Mouse (Mus musculus): ENCODE measurements around the gene Cdh7. TPM values are rescaled to one million over a fixed set of nuclear protein-coding genes. Genes with fewer than 3 reads are reported as not detected.

Gene Cdh7
- total and polyA plus RNA-seq, 2 experiments from 2014 or later: 22.0 to 40.1 TPM

DNA sequence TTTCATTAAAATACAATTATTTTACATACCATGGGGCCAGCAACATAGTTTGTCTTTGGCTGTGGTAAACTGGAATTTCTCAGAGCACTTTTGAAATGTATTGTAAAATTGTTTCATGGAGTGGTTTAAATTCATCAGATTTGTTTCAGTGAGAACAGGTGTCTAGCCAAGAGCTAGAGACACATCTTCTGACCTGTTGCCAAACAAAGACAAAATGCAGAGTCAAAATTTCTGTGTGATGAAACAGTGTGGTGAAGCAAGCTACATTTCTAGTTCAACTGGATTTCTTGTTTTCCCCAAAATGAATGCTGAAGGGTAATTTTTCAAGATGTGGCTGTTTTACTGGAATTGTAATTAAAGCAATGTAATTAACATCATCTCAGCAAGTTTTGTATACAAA is 22.2 kb downstream of the Cdh7 start:
- Histone ChIP-seq H3K4me3 (ENCODE audit: low read depth, low read length) (no peak overlapping the region), H3K9ac (replicated peaks; ENCODE audit: low read length, poor library complexity, severe bottlenecking) (no peak overlapping the region), H3K27me3 (ENCODE audit: insufficient read depth, low read length) (no peaks in the 10 kb centered on the region), H3K4me2 (ENCODE audit: low read depth, low read length, poor library complexity, severe bottlenecking) (no peak overlapping the region), H3K9me3 (ENCODE audit: low read length) (no peaks in the 10 kb centered on the region), H3K36me3 (ENCODE audit: insufficient read depth, low read length) (no peaks in the 10 kb centered on the region), H3K27ac (ENCODE audit: low read depth, low read length) (no peak overlapping the region), H3K4me1 (ENCODE audit: insufficient read depth, low read length) (no peaks in the 10 kb centered on the region)
- no peak for TF ChIP-seq CTCF (IDR thresholded peaks at IDR 0.05)
- ATAC-seq (ENCODE audit: low FRiP score) (no peak), DNase-seq (ENCODE audit: low spot score) (no peak)

GRCm38 (mm10) chr1:110005038-110005437 is 22.8 kb downstream of the Cdh7 start:
- no peaks in the 10 kb centered on the region for H3K27me3 ChIP-seq (ENCODE audit: insufficient read depth, low read length)
- TF ChIP-seq CTCF (IDR thresholded peaks at IDR 0.05): no peak
- no peaks in the 10 kb centered on the region for H3K36me3 ChIP-seq (ENCODE audit: insufficient read depth, low read length)
- no peak overlapping the region for H3K9ac ChIP-seq (replicated peaks; ENCODE audit: low read length, poor library complexity, severe bottlenecking)
- no peak overlapping the region for H3K4me2 ChIP-seq (ENCODE audit: low read depth, low read length, poor library complexity, severe bottlenecking)
- H3K9me3 ChIP-seq (ENCODE audit: low read length): no peaks in the 10 kb centered on the region
- ATAC-seq (ENCODE audit: low FRiP score) (no peak), DNase-seq (ENCODE audit: low spot score) (no peak)
- no peak overlapping the region for H3K4me3 ChIP-seq (ENCODE audit: low read depth, low read length)
- WGBS: 79% methylated on average over 3 of the region's 3 CpGs
- no peak overlapping the region for H3K27ac ChIP-seq (ENCODE audit: low read depth, low read length)
- H3K4me1 ChIP-seq (ENCODE audit: insufficient read depth, low read length): no peaks in the 10 kb centered on the region

DNA sequence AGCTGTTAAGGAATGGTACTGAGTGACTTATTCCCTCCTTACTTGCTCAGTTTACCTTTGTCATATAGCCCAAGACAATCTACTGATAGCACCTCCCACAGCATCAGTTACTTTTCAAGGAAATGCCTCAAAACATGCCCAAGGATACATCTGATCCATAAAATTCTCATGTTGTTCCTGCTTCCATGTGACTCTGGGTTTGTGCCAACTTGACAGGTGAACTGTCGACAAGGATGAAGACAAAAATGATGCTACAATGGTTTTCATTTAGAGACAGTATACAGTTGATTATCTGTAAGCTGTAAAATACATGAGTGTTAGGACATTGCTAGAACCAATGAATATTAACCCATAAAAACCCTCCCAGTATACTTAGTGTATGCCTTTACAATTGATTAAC is 29.9 kb downstream of the Cdh7 start:
- ATAC-seq (ENCODE audit: low FRiP score): no peak
- DNase-seq (ENCODE audit: low spot score): no peak
- Histone ChIP-seq H3K4me1 (ENCODE audit: insufficient read depth, low read length) (no peaks in the 10 kb centered on the region), H3K9me3 (ENCODE audit: low read length) (no peaks in the 10 kb centered on the region), H3K36me3 (ENCODE audit: insufficient read depth, low read length) (no peaks in the 10 kb centered on the region), H3K27me3 (ENCODE audit: insufficient read depth, low read length) (no peaks in the 10 kb centered on the region), H3K4me2 (ENCODE audit: low read depth, low read length, poor library complexity, severe bottlenecking) (no peak overlapping the region), H3K27ac (ENCODE audit: low read depth, low read length) (no peak overlapping the region), H3K9ac (replicated peaks; ENCODE audit: low read length, poor library complexity, severe bottlenecking) (no peak overlapping the region), H3K4me3 (ENCODE audit: low read depth, low read length) (no peak overlapping the region)
- no peak for TF ChIP-seq CTCF (IDR thresholded peaks at IDR 0.05)
- 87% methylated on average over 1 of the region's 1 CpGs for WGBS

DNA sequence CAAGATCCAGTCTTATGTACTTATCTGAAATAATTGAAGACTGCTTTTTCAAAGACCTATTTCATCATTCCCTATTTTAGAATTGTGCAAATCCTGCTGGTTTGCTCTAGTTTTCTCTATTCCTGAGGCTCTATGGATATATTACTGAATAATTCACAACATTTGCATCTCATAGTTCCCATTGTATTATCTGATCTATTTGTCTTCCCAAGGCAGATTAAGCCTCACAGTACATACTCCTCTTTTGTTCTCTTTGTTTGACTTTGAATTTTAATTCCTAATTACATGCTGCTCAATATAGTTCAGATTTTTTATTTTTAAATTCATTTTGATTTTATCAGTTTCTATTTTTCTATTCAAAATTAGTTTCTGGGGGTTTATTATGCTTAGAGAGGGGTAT is 74.1 kb downstream of the Cdh7 start:
- Histone ChIP-seq H3K36me3 (ENCODE audit: insufficient read depth, low read length) (no peaks in the 10 kb centered on the region), H3K9me3 (ENCODE audit: low read length) (no peaks in the 10 kb centered on the region), H3K9ac (replicated peaks; ENCODE audit: low read length, poor library complexity, severe bottlenecking) (no peak overlapping the region), H3K4me2 (ENCODE audit: low read depth, low read length, poor library complexity, severe bottlenecking) (no peak overlapping the region), H3K4me3 (ENCODE audit: low read depth, low read length) (no peak overlapping the region), H3K4me1 (ENCODE audit: insufficient read depth, low read length) (no peaks in the 10 kb centered on the region), H3K27me3 (ENCODE audit: insufficient read depth, low read length) (no peaks in the 10 kb centered on the region), H3K27ac (ENCODE audit: low read depth, low read length) (no peak overlapping the region)
- DNase-seq (ENCODE audit: low spot score): no peak
- no peak for TF ChIP-seq CTCF (IDR thresholded peaks at IDR 0.05)
- no peak for ATAC-seq (ENCODE audit: low FRiP score)

- Histone ChIP-seq H3K27ac (ENCODE audit: low read depth, low read length) (no peak overlapping the region), H3K9me3 (ENCODE audit: low read length) (no peaks in the 10 kb centered on the region), H3K4me3 (ENCODE audit: low read depth, low read length) (no peak overlapping the region), H3K27me3 (ENCODE audit: insufficient read depth, low read length) (no peaks in the 10 kb centered on the region), H3K4me1 (ENCODE audit: insufficient read depth, low read length) (no peaks in the 10 kb centered on the region), H3K36me3 (ENCODE audit: insufficient read depth, low read length) (no peaks in the 10 kb centered on the region), H3K9ac (replicated peaks; ENCODE audit: low read length, poor library complexity, severe bottlenecking) (no peak overlapping the region), H3K4me2 (ENCODE audit: low read depth, low read length, poor library complexity, severe bottlenecking) (no peak overlapping the region)
- no peak for ATAC-seq (ENCODE audit: low FRiP score)
- DNase-seq (ENCODE audit: low spot score): no peak
- 94% methylated on average over 1 of the region's 1 CpGs for WGBS
- TF ChIP-seq CTCF (IDR thresholded peaks at IDR 0.05): no peak
Observed at GRCm38 (mm10) chr1:110067405-110067804, 85.2 kb downstream of the Cdh7 start.

- Histone ChIP-seq H3K4me3 (ENCODE audit: low read depth, low read length) (no peak overlapping the region), H3K4me2 (ENCODE audit: low read depth, low read length, poor library complexity, severe bottlenecking) (no peak overlapping the region), H3K27ac (ENCODE audit: low read depth, low read length) (no peak overlapping the region), H3K36me3 (ENCODE audit: insufficient read depth, low read length) (no peaks in the 10 kb centered on the region), H3K9ac (replicated peaks; ENCODE audit: low read length, poor library complexity, severe bottlenecking) (no peak overlapping the region), H3K27me3 (ENCODE audit: insufficient read depth, low read length) (no peaks in the 10 kb centered on the region), H3K4me1 (ENCODE audit: insufficient read depth, low read length) (no peaks in the 10 kb centered on the region), H3K9me3 (ENCODE audit: low read length) (no peaks in the 10 kb centered on the region)
- no peak for TF ChIP-seq CTCF (IDR thresholded peaks at IDR 0.05)
- ATAC-seq (ENCODE audit: low FRiP score): no peak
- peak; percentile 1 for DNase-seq (ENCODE audit: low spot score)
Observed at GRCm38 (mm10) chr1:110078471-110078870, 96.2 kb downstream of the Cdh7 start.

- 38% methylated on average over 1 of the region's 1 CpGs for WGBS
- no peak overlapping the region for H3K4me3 ChIP-seq (ENCODE audit: low read depth, low read length)
- no peak overlapping the region for H3K4me2 ChIP-seq (ENCODE audit: low read depth, low read length, poor library complexity, severe bottlenecking)
- no peak for DNase-seq (ENCODE audit: low spot score)
- H3K27me3 ChIP-seq (ENCODE audit: insufficient read depth, low read length): no peaks in the 10 kb centered on the region
- no peaks in the 10 kb centered on the region for H3K9me3 ChIP-seq (ENCODE audit: low read length)
- no peaks in the 10 kb centered on the region for H3K36me3 ChIP-seq (ENCODE audit: insufficient read depth, low read length)
- TF ChIP-seq CTCF (IDR thresholded peaks at IDR 0.05): no peak
- no peak overlapping the region for H3K9ac ChIP-seq (replicated peaks; ENCODE audit: low read length, poor library complexity, severe bottlenecking)
- ATAC-seq (ENCODE audit: low FRiP score): no peak
- H3K27ac ChIP-seq (ENCODE audit: low read depth, low read length): no peak overlapping the region
- H3K4me1 ChIP-seq (ENCODE audit: insufficient read depth, low read length): no peaks in the 10 kb centered on the region
Observed at GRCm38 (mm10) chr1:110118071-110118470, 135.8 kb downstream of the Cdh7 start.

Measured in midbrain, postnatal 0 days (tissue).